Mouse (Mus musculus): ENCODE results near the gene Olfr872.
"Not testable (repeated sequence)": the region's sequence is repeated elsewhere in the genome, so short reads cannot be mapped to it uniquely, and the experiment has no call there.

The Olfr872 gene

DNA sequence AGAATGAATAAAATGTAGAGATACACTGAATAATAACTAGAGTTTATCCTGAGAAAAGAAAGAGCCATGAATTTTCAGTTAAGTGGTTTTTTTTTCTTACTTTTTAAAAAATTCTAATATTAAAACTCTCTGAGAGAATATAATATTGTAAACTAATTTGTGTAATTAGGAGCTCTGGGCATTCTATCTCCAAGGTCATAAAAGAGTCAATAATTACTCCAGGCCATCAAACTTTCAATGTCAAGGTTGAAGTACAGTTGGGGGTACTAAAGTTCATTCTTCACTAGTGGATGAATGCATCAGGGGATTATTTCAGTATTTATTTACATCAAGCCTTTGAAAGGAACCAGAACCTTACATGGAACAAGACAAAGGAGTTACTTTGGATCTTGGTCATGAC, at the start of gene Olfr872:
Olfr872 (plus strand) TSS at position 301 of the 400 bp plus-strand sequence.
- DNase-seq, result no peak

DNA sequence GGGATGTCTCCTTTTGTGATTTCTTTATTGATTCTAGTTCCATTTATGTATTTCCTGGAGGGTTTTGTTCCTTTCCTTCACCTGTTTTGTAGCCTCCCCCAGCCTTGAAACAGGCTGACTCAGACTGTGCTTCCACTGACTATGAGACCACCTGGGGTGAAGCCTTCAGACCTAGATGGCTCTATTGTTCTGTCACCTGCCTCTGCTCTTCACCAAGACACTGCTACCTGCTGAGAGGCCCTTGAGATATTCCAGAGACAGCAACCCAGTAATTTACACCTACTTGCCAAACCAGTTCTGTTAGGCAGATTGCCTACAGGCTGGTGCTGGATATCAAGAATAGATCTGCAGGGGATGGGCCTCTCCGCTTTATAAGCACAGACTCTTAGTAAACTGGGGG, 34.8 kb upstream of the Olfr872 start:
- DNase-seq, result no peak

DNA sequence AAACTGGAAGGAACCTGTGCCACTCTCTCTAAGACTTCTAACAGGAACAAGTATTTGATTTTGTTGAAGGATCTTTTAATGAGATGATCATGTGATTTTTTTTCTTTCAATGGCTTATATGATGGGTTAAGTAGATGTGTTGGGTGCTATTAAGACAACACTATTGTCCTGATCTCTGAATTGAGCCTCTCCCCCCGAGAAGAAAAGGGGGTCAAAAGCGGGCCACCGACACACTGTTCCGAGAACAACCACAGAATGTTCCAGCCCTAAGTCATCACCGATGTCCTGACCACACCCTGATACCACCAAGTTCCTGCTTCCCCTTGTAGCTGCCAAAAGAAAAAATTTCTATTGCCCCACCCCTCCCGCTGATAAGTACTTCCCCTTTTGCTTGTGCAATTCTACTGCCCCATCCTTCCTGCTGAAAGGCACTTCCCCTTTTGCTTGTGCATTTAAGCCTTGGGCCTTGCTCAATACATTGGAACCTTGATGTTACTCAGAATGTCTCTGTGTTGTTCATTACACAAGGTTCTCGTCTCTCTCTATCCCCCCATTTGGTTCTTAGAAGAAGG, 33.4 kb upstream of the Olfr872 start:
- not testable (repeated sequence) for DNase-seq

DNA sequence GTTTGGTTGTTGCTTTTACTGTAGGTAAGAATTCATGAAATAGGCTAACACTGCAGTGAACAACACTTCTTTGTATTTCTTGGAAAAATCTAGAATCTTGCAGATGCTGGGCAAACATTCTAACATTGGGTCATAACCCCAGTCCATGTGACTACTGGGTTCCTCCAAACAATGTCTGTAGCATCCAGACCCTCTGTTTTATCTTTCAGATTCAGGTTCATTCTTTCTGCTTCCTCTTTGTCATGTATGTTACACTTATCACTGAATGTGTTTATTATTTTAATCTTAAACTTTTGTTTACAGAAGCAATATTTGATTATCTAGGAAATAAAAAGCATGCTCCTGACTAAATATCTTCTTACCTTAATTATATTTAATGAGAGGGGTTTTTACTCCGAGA, 26.1 kb upstream of the Olfr872 start:
- DNase-seq, result no peak

DNA sequence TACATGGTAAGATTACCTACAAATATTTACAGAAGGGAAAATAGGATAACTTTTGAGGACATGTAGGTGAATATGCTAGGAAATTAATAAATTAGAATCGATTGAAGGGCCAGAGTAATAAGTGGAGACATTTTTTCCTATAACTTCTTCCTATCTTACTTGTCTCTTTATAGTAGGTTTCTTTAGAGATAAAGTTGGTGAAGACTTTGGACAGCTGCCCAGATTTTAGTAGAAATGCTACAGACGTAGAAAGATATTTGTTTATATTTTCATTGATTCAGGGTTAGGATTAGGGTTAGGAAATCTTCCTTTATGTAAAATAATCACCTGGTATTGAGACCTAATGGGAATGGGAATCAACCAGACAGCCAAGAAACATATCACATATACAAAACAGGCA, 25.4 kb upstream of the Olfr872 start:
- DNase-seq, result no peak

DNA sequence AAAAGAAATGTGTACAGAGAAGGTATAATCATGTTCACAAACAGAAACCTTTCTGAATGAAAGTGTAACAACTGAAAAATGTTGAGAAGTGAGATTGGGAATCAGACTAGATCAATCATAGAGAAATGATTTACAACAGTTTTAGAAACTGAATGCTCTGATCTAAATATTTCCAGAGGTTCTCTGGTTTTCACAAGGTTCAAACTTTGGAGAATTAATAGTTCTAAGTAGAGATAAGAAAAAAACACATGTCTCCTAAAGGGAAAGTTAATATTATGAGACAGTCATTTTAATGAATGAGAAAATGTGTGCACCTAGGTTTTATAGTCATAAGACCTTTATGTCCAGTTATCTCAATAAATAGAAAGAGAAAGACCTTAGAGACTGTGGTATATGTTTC, 25.0 kb upstream of the Olfr872 start, which contains the start of gene Olfr871:
Olfr871 (plus strand) TSS at position 301 of the 400 bp plus-strand sequence.
- no peak for DNase-seq

DNA sequence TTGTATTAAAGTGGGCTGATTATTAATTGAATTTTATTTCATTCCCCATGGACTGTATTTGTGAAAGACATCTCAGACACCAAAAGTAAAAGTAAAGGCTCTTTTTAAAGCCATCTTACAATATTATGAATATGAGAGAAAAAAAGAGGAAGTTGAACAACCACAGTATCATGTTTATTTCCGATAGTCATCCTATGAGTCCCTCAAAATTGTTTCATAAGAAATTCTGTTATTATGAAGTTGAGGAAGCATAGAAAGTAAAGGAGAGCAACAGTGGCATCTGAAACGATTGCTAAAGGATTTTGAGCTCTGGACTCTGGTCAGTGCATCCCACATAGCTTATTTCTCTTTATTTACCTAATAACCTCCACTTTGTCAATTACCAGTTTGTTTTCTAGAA, 459 bp downstream of the Olfr872 start:
- DNase-seq, result no peak

DNA sequence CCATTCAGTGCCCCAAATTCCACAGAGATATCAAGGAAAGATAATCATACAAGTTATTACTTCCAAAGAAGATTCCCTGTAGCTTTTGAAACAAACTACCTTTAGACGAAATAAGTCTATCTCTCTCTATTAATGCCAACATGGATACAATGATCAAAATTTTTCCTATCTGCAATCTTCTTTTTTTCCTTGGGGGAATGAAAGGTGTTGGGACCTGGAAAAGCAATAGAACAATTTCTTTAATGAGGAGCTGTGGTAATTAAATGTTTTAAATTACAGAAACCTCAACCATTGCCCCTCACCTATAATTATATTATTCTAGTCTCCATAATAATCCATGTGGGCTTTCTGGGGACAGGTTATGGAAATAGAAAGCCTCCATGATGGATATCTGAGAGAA, 45.1 kb downstream of the Olfr872 start, which contains the start of gene Olfr39:
Olfr39 (plus strand) TSS at position 301 of the 400 bp plus-strand sequence.
- DNase-seq, result no peak

DNA sequence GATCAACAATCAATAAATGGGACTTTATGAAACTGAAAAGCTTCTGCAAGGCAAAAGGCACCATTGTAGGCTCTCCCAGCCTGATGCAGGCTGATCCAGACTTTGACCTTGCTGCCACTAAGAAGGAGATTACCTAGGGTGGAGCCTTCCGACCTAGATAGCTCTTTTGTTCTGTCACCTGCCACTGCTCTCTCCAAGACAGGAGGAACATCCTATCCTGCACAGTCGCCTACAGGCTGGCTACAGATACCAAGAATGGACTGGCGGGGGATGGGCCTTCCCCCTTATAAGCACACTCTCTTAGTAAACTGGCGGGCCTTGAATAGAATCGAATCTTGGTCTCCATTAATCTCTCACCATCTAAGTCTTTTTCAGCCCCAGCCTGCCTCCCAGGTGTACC, 58.6 kb downstream of the Olfr872 start:
- not testable (repeated sequence) for DNase-seq

DNA sequence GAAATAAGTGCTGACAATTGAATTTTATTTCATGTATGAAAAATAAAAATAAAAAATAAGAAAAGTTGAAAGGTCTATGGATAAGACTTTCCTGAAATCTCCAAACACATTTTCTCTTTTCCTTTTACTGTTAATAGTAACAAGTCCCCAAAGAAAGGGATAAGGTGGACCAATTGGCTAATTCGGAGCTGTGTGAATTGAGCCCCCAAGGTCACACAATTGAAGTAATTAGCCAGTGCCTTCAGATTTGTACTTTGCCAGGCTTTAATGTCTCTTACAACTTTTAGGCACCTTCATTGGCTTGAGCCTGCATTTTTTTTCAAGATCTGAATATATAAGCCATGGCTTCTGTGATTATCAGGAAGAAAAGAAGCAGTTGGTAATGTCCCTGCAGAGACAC, 61.3 kb downstream of the Olfr872 start, which contains the start of gene Olfr873:
Olfr873 (plus strand) TSS at position 301 of the 400 bp plus-strand sequence.
- DNase-seq, result no peak

Measured in cerebellum, postnatal 14 days (tissue).